Mouse (Mus musculus) NIH3T3 (cell line): ENCODE measurements at regions not wholly inside any gene's neighbourhood (a gene's known extent, or its start where the extent isn't known, plus 50 kb on each side); places are given as distances from the start of the nearest gene placed in this dataset.

Source experiments
- DNase-seq: peaks from one replicate; pipeline ENCODE4 v3.0.0-alpha.2; 2012; ENCODE audit warnings: low read depth

DNA sequence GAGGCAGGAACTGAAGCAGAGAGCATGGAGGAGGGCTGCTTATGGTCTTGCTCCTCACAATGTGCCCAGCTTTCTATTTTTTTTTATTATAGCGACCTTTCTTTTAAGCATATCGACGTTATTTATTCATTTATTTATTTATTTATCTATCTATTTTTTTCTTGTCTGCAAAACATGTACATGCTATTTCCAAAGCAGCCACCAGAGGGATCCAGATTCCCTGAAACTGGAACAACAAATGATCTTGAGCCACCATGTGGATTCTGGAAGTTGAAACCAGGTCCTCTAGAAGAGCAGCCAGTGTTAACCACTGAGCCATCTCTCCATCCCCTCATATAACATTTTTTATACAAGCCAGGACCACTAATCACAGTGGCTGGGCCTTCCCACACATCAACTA is 338.1 kb downstream of the Gm21863 start:
- peak; percentile 66 for DNase-seq

GRCm38 (mm10) chr12:20311951-20312849 is 357.9 kb downstream of the Gm21863 start:
- DNase-seq, result peak; percentile 1
